9 mouse cellular contexts compared by ENCODE assay signal in genomic region chr10:78787566-78788087, GRCm38 (mm10). TPM values are rescaled to one million over a fixed set of nuclear protein-coding genes. Genes with fewer than 3 reads are reported as not detected.
DNase-seq lines count a peak whose midpoint lies in the region; ATAC-seq and TF ChIP-seq lines count a peak whose summit lies in the region.
"Had no signal": no experiment of that assay in that cellular context is flagged by ENCODE, and none has a peak within 500 bp of the region (broad histone marks: within the 10 kb centered on the region; RNA-seq: fewer than 3 reads in every experiment).

No protein-coding gene starts in this region.

- no peak for TF ChIP-seq POLR2A in liver, adult 2 months (IDR thresholded peaks at IDR 0.05; ENCODE audit: extremely low read depth, insufficient read depth, low read length)

- no peaks in the 10 kb centered on the region for H3K9me3 ChIP-seq in forebrain, postnatal 0 days (ENCODE audit: low read length)
- H3K9me3 ChIP-seq in neural tube, embryonic 12.5 days, result no peaks in the 10 kb centered on the region

- H3K36me3 ChIP-seq in forebrain, postnatal 0 days (ENCODE audit: insufficient read depth), result no peaks in the 10 kb centered on the region; the same call in 1 of the 2 replicates
- no peaks in the 10 kb centered on the region for H3K36me3 ChIP-seq in liver, adult 2 months (ENCODE audit: control insufficient read depth, insufficient read depth, low read length)
- H3K36me3 ChIP-seq in neural tube, embryonic 12.5 days, result no peaks in the 10 kb centered on the region

- ATAC-seq in forebrain, postnatal 0 days, result peak; percentile 98
- peak; percentile 97 for ATAC-seq in neural tube, embryonic 12.5 days (ENCODE audit: low FRiP score, low read depth)

- intact Hi-C loops in heart, postnatal 10 days (cut with DNase I), result no loop called here

- no peaks in the 10 kb centered on the region for H3K27me3 ChIP-seq in forebrain, postnatal 0 days (ENCODE audit: insufficient read depth, low read length)
- no peaks in the 10 kb centered on the region for H3K27me3 ChIP-seq in liver, adult 2 months (ENCODE audit: control insufficient read depth, insufficient read depth, low read length)
- H3K27me3 ChIP-seq in neural tube, embryonic 12.5 days (replicated peaks), result no peaks in the 10 kb centered on the region

- WGBS in forebrain, postnatal 0 days, result 6% methylated on average over 22 of the region's 22 CpGs
- 11% methylated on average over 22 of the region's 22 CpGs for WGBS in liver, adult 2 months
- WGBS in neural tube, embryonic 12.5 days, result 7% methylated on average over 22 of the region's 22 CpGs

- no peak for TF ChIP-seq CTCF in forebrain, postnatal 0 days (IDR thresholded peaks at IDR 0.05; ENCODE audit: low read depth)
- no peak for TF ChIP-seq CTCF in liver, adult 2 months (IDR thresholded peaks at IDR 0.05; ENCODE audit: low read depth, low read length)

- DNase-seq in thymus, postnatal 0 days (ENCODE audit: low spot score), result peak; percentile 1
- no peak for DNase-seq in thymus, postnatal 10 days (ENCODE audit: low spot score in 2 of 2)
- DNase-seq in forebrain, postnatal 0 days, result peak; percentile 91
- DNase-seq in heart, postnatal 10 days, result peak; percentile 65 to 77
- peak; percentile 68 to 83 for DNase-seq in kidney, postnatal 25 days
- peak; percentile 10 for DNase-seq in liver, adult 2 months (ENCODE audit: extremely low read depth, low read depth, low spot score)
- peak; percentile 5 for DNase-seq in thymus, postnatal 14 days

- H3K27ac ChIP-seq in forebrain, postnatal 0 days (ENCODE audit: low read depth, low read length), result peak overlapping the region; percentile 85
- no peak overlapping the region for H3K27ac ChIP-seq in liver, adult 2 months (replicated peaks; ENCODE audit: insufficient read depth, low read depth, low read length)
- H3K27ac ChIP-seq in neural tube, embryonic 12.5 days, result no peak overlapping the region

- peak overlapping the region; percentile 63 for H3K9ac ChIP-seq in forebrain, postnatal 0 days
- H3K9ac ChIP-seq in liver, adult 2 months (ENCODE audit: low read depth, low read length), result 0 out of 2 replicates have a peak overlapping the region, but pooled peaks have one; percentile 15
- peak overlapping the region; percentile 41 for H3K9ac ChIP-seq in neural tube, embryonic 12.5 days

- H3K79me2 ChIP-seq in liver, adult 2 months (ENCODE audit: control insufficient read depth, insufficient read depth, low read length), result no peaks in the 10 kb centered on the region

- H3K4me1 ChIP-seq in forebrain, postnatal 0 days (ENCODE audit: insufficient read depth), result 0 out of 2 replicates have a peak, but pooled peaks cover 3% of the 10 kb centered on the region
- no peaks in the 10 kb centered on the region for H3K4me1 ChIP-seq in liver, adult 2 months (ENCODE audit: control insufficient read depth, insufficient read depth, low read length)
- H3K4me1 ChIP-seq in neural tube, embryonic 12.5 days, result 0 out of 2 replicates have a peak, but pooled peaks cover 4% of the 10 kb centered on the region
- H3K4me1 ChIP-seq: megakaryocyte, embryonic 14.5 days had no signal

- peak overlapping the region; percentile 50 for H3K4me2 ChIP-seq in forebrain, postnatal 0 days (ENCODE audit: low read depth)
- H3K4me2 ChIP-seq in neural tube, embryonic 12.5 days (replicated peaks), result peak overlapping the region; percentile 64

- H3K4me3 ChIP-seq in forebrain, postnatal 0 days (ENCODE audit: low read depth, low read length), result peak overlapping the region; percentile 45
- H3K4me3 ChIP-seq in liver, adult 2 months (ENCODE audit: insufficient read depth, low read depth, low read length), result peak overlapping the region; percentile 52
- peak overlapping the region; percentile 35 for H3K4me3 ChIP-seq in neural tube, embryonic 12.5 days
- H3K4me3 ChIP-seq: megakaryocyte, embryonic 14.5 days had no signal

RNA-seq across cellular contexts. Expression of gene Slc1a6, which starts 7.3 kb away (rescaled TPM):
- polyA plus RNA-seq in thymus, postnatal 0 days (2015; fragmentation: Nextera tagmentation; extraction: Ambion mirVana), result 0.09 and 0.14 TPM in 2 replicates
- total RNA-seq in forebrain, postnatal 0 days (2014; rRNA removed), result 16.6 and 19.1 TPM in 2 replicates
- 10.7 and 15.5 TPM in 2 replicates for polyA plus RNA-seq in forebrain, postnatal 0 days (2015; fragmentation: Nextera tagmentation; extraction: Ambion mirVana)
- under 1 TPM in 1 of 2 experiments, not detected in 1; 0.34 TPM for total RNA-seq in heart, postnatal 10 days (2021)
- 0.18 TPM in 1 of 2 replicates, not detected in the other for total RNA-seq in liver, adult 2 months (2014; rRNA removed)
- polyA plus RNA-seq in liver, adult 2 months (2012; rRNA removed), result 0.07 and 0.10 TPM in 2 replicates
- 1.8 and 2.8 TPM in 2 replicates for polyA plus RNA-seq in neural tube, embryonic 12.5 days (2016; fragmentation: Nextera tagmentation; extraction: Ambion mirVana)

RNA-seq across cellular contexts. Expression of gene Ccdc105, which starts 34.8 kb away (rescaled TPM):
- polyA plus RNA-seq in thymus, postnatal 0 days (2015; fragmentation: Nextera tagmentation; extraction: Ambion mirVana), result not detected in 2 replicates
- not detected in 2 replicates for total RNA-seq in forebrain, postnatal 0 days (2014; rRNA removed)
- polyA plus RNA-seq in forebrain, postnatal 0 days (2015; fragmentation: Nextera tagmentation; extraction: Ambion mirVana), result 0.16 and 0.17 TPM in 2 replicates
- not detected for total RNA-seq in heart, postnatal 10 days (2021)
- total RNA-seq in liver, adult 2 months (2014; rRNA removed), result not detected in 2 replicates
- not detected in 2 replicates for polyA plus RNA-seq in liver, adult 2 months (2012; rRNA removed)
- not detected in 2 replicates for polyA plus RNA-seq in neural tube, embryonic 12.5 days (2016; fragmentation: Nextera tagmentation; extraction: Ambion mirVana)

Comparison
In these comparisons a context has a peak if more than half of its experiments do, and no peak if none do; other contexts are left out.
1. DNase-seq: peak in thymus, postnatal 0 days (single experiment), forebrain, postnatal 0 days (single experiment), heart, postnatal 10 days (2 of 2), kidney, postnatal 25 days (2 of 2), liver, adult 2 months (single experiment) and thymus, postnatal 14 days (single experiment); none in thymus, postnatal 10 days (0 of 2).
2. Peak in every context shown above with its lines, with median percentiles within 50 percentile points of each other: H3K4me3 ChIP-seq and H3K9ac ChIP-seq.